Mouse (Mus musculus) mouse embryonic stem cell (cell line): ENCODE results near the gene Gpr152.

Experiments used
- in situ Hi-C, 2 experiments: fragments of 300-500 bp; cut with MboI; formaldehyde crosslinking; loops; 1 replicate in 1 of 2; 3 replicates in 1 of 2; pipeline ENCODE4 v1.14.3; 2019 to 2020; ENCODE audit warnings: low sequenced_read_pairs in 2 of 2, low pct_unique_long_range_greater_than_20kb in 1 of 2, mixed read lengths in 1 of 2; ENCODE audit not compliant: unreplicated experiment in 1 of 2

Gene Gpr152

DNA sequence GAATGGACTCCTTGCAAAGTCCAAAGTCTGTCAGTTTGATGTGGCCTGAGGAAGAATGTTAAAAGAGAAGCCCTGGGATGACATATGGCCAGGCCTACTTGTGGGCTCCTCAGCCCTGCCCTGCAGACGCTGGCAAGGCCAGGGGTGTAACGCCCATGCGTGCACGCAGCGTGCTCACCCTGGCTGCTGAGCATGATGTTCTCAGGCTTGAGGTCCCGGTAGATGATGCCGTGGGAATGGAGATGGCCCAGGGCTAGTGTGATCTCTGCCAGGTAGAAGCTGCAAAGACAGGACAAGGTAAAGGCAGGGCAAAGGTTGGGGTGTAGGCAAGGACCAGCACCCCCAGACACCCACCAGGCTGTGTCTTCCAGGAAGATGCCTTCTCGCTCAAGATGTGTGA lies 19.5 kb downstream of the Gpr152 start:
- in situ Hi-C loops = no loop called here

DNA sequence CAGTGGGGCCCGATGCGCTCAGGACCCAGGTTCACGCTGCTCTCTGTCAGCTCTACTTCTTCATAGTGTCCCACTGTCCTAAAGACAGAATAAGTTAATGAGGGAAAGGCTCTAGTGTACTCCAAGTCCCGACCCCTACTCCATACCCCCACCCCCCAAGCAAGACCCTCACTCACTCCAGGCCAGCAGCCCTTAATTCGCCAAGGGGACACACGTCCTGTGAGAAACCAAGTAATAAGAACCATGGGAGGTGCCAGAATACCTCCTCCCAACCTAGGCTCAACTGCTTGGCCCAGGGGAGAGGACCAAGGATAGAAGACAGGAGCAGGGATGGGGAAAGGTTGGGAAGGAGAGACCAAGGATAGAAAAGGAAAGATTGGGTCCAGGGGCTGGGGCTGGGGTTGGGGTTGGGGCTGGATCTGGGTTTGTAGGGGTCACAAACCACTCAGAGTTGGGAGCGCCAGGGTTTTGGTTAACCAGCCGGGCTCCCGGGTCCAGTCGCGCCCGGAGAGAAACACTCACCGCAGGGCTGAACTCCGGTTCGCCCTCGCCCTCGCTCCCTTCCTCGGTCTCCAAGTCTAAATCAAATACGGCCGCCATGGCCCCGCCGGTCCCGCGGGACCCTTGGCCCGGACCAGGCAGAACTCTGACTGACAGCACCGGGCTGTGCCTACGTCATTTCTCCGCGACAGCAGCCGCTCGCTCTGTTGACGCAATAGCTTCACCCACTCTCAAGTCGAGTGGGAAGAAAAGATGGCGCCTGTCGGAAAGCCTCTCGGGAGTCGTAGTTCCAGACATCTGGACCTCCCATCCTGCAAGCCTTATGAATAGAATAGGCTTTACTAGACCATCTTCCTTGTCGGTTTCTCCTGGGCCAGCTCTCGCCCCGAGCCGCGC lies 23.3 kb downstream of the Gpr152 start, which contains the start of gene Rps6kb2:
TSS of gene Rps6kb2 (minus strand) at position 709 of the 897 bp plus-strand sequence.
- in situ Hi-C loops = no loop called here

DNA sequence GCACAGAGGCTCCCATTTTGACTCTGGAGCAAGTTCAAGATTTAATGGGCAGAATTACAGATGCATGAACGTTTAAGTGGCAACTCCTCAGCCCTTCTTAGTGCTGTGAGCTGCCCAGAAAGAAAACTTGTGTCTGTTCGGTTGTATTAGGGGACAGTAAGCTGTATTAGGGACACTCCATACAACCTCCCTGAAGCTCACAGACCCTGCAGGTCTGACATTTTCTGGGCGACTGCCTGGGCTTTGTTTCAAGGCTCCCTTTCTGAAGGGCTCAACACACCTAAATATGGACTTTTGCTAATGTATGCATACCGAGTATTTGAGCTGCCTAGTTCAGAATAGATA lies 23.9 kb downstream of the Gpr152 start:
- in situ Hi-C loops = no loop called here

DNA sequence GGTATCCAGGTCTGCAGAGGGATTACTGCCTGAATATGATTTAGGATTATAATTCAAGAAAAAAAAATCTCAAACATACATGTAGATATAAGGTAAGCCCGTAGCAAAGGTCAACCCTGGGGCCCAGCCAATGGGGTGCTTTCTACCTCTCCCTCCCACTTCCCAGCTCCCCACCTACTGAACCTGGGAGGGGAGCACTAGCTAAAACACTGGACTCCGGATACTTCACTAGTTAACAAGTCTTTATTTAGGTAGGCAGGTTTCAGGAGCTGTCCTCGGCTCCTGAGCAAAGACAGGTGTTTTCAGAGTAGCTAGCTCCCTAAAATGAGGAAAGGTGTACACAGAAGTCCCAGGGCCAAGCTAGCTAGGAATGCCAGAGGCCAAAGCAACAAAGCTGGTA lies 24.5 kb downstream of the Gpr152 start:
- in situ Hi-C loops = no loop called here

DNA sequence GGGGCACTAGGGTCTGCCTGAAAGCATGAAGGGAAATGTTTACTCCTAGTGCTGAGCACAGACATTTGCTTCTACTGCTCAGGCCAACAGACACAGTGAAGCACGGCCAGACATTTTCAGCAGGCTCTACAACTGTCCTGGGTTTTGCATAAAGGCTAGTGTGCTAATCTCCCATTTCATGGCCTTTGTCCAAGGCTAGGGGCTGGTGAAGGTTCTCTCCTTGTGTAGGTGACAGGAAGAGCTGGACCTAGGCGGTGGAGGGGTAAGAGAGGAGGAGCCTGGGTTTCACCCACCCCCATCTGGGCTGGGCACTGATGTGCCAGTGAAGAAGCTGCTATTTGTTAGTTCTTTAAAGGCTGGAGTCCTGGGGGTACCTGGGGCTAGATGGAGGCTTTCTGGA lies 25.1 kb downstream of the Gpr152 start:
- in situ Hi-C loops = no loop called here

DNA sequence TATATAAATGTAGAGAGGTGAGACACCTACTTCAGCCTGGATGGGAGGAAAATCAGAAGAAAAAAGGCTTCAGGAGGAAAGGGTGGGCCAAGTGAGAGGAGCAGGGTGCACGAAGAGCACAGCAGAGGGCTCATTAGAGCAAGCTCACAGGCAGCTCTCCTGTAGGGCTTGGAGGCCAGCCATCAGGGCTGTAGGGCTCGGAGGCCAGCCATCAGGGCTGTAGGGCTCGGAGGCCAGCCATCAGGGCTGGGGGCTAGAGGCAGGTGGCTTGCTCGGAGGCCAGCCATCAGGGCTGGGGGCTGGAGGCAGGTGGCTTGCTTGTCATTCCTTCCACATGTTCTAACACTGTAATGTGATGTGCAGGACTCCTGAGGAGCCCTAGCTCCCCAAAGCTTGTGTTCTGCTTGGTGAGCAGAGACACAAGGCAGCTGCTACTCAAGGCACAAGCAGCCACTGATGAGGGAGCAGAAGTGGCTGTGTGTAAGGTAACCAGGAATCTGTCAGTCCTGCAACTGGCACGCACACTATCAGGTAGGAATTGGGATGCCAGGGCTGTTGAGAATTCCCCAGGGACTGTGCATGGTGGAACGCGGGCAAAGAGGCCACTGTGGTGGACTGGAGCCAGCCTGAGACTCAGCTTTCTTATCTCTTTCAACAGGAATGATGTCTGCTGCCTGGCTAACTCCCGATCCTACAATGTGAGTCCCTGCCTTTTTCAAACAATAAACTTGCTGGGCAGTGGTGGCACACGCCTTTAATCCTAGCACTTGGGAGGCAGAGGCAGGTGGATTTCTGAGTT lies 27.3 kb downstream of the Gpr152 start:
- in situ Hi-C loops = no loop called here

DNA sequence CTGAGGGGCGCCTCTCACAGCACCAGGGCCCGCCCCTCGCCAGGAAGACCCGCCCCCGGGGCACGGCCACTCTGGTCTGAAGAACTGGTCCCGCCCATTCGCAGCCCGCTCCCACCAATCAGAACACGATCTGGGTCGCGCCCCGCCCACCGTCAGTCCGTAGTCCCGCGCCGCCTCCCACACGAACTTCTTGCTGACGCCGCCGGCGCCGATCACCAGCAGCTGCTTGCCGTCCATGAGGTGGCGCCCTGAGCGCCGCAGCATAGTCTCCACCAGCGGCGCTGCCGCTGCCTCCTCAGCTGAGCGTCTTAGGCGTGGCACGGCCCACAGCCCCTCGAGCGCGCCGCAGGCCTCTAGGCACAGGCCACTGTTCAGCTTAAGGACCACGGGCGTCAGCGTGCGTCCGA lies 29.8 kb downstream of the Gpr152 start:
- in situ Hi-C loops = no loop called here

DNA sequence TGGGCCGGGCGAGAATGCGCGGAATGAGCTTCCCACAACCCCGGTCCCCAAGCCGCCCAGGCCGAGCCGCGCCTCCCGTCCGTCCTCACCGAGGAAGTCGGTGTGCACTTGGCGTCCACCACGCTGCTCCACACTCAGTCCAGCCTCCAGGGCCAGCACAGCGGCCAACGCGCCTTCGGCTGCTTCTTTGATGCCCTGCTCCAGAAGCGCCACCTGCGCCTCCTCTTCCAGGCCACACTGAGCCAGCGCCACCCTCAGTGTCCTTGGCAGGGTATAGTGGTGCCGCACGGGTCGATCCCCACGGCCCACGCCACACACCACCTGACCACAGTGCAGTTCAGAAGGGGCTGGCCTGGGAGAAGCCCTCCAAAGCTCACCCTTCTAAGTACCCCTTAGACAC lies 30.2 kb downstream of the Gpr152 start:
- in situ Hi-C loops = no loop called here

DNA sequence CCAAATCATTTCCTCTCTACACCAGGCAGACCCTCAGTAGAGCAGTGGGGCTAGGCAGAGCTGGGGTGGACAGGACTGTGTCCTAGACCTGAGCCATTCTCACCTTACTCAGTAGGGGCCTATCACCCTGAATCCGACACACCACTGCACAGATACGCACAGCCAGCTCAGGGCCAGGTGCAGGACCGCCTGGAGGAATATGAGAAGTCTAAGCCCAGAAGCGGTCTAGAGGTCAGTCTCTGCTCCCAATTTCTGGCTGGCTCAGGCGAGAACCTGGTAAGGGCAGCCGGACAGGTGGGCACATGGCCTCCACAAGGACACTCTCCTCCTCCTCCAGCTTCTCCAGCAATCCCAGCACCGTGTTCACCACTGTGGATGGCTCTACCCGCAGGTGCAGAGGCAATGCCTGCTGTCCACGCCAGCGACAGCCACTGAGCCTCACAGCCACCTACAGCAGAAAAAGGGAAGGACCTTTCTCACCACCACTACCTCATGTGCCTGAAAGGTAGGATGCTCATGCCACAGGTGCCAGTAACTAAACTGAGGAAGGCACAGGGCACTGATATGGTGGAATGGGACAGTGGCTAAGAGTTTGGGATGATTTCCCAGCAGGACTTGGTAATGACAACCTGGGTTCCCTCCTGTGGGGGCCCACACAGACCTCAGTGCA lies 31.3 kb downstream of the Gpr152 start:
- in situ Hi-C loops = no loop called here

DNA sequence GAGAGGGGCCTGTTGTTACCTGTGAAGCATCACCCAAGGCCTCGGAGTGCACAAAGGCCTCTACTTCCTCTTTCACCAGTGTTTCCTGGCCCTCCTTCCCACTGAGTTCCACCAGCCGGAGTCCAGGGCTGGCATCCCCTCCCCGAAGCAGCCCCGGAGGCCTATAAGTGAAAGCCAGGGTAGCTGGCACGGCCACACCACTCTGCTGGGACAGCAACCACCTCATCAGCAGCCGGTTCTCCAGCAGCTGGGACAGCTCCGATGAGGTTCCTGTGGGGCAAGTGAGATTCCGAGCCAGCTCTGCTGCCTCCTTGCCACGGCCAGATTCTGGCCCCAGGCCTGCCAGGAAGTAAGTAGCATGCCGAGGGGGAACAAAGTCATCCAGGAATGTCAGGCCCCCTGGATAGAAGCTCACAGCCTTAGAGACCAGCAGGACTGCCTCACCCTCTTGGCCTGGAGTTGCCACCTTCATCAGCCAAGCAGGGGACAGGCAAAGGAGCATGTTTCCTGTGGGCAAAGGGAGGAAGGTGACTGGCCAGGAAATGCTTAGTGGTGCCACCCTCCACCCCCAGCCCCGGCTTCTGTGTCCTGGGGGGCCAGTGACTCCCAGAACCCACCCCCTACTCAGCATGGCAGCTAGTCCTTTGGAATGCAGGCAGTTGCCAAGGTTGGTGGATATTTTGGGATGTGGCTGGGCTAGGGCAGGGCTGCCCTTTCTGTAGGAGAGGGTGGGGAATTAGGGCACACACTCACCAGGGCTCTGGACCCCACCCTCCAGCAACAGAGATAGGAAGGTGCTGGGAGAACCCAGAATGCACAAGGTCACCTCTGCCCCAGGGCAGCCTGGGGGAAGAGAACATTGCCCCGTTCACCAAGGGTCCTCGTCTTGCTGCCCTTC lies 32.1 kb downstream of the Gpr152 start:
- in situ Hi-C loops = no loop called here

DNA sequence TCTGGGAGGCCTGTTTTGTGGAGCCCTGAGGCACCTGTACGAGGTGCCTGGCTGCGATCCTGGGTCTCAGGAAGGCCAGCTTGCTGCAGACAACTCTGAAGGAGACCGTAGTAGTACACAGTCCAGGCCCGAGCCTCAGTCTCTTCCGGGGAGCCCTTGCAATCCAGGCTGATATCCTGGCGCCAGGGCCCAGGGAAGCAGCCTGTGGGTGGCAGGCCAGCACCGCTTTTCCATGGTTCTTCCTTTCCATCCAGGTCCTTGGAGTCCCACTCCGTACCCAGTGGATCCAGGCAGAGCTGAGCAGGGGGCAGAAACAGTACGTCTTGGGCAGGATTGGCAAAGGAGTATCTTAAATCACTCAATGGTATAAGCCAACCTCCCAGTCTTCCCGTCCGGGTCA lies 33.3 kb downstream of the Gpr152 start:
- in situ Hi-C loops = no loop called here

DNA sequence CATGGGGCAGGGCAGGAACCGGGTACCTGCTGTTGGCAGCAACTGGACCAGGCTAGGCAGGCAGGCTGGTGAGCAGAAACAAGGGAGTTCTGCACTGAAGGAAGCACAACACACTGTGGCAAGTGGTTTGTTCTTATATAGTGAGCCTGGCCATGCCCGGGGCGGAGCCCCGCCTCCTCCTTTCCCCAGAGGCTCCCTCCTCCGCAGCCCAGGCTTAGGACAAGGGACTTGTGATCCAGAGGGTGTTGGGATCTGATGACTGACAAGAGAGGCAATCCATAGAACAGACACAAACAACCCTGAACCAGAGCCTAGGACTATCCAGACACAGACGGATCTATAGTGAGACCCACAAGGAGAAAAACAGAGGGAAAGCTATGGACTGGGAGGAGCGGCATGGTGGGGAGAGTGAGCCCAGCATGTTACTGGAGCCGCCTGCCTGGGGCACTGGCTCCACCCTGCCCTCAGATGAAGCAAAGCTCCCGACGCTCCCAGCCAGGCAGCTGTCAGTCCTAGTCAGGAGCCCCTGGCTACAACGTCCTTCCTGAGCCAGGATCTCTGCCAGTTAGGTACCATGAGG lies 35.9 kb downstream of the Gpr152 start, which contains the start of gene Carns1:
TSS of gene Carns1 (minus strand) at position 112 of the 580 bp plus-strand sequence.
- in situ Hi-C loops = no loop called here

DNA sequence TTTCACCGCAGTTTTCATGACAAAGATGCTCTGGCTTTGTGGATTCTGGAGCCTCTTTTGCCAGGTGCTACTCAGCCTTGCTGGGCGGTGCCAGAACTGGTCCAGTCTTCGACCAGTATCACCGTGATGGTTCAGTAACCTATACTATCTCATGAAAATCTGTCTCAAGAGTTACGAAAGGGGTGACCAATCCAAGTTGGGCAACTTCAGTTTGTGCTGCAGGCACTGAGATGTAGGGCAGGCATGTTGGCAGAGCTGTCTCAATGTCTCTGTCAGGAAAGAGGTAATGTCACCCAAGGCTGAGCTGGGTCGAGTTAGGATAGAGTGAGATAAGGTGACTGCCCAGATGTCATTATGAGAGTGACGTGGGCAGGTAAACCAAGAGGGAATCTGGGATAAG lies 40.8 kb downstream of the Gpr152 start:
- in situ Hi-C loops = no loop called here

DNA sequence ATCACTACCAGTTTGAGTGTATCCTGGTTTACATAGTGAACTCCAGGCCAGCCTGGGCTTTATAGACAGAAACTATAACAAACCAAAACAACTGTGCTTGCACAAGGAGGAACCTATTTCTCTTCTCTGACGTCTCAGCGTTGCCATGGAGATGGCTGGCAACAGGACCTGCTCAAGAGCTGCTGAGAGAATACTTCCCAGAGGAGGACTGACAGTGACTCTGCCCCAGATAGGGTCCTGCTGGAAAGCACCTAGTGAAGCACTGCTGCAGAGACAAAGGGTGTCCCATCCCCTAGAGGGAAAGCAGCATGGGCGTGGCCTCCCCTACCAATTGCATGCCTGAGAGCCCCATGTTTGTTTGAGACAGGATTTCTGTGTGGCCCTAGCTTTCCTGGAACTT lies 42.3 kb downstream of the Gpr152 start:
- in situ Hi-C loops = no loop called here

DNA sequence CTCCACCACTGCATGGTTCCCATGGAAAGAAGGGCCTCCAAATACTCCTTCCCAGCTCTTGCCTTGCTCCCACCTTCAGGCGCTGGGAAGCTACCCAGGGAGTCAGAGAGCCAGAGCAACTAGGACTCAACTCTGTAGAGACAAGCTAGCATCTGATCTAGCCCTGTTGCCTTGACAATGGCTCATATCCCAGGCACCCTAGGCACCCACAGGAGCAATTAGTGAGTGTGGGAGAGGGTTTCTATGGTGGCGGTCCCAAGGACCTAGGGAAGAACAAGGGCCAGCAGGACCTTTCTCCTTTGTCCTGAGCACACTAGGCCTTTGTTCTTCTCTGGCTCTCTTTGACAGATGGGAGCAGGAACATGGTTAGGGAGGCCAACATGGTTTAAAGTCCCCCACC lies 44.1 kb downstream of the Gpr152 start:
- in situ Hi-C loops = no loop called here

DNA sequence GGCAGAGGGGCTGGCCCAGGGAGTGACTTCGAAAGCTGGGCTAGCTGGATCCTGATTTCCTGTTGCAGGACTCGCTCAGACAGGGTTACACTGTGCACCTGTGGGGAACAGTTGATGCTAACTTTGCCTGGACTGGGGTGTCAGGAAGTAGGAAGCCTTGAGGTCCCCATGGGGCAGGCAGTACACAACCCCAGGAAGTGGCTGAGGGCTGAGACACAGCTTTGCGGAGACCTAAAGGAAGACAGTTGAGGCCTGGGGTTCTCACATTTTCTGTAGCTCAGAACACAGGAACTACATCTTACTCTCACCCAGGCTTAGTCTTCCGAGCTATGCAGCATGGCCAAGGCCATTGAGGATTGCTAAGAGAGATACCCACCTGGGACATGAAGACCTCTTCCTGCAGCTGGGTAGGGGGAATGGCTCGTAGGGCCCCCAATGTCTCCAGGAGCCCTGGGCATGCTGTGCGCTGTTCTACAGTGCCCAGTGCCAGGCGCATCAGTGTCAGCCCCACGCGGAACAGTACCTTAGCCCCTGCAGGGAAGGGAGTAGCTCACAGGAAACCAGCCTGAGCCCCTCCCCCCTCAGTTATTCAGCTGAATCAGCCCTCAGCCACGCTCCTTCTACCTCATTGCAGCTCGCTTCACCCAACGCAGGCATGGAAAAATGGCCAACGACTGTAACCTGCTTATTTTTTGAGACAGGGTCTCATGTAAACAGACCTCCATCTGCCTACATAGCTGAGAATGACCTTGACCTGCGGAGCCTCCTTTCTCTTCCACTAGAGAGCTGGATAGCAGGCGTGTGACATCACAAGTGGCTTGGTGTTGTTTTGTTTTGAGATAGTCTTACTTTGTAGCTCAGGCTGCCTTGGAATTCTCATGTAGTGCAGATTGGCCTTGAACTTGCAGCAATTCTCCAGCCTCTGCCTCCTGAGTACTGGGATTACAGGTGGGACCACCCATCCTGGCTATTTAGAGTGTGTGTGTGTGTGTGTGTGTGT lies 45.7 kb downstream of the Gpr152 start:
- in situ Hi-C loops = no loop called here

DNA sequence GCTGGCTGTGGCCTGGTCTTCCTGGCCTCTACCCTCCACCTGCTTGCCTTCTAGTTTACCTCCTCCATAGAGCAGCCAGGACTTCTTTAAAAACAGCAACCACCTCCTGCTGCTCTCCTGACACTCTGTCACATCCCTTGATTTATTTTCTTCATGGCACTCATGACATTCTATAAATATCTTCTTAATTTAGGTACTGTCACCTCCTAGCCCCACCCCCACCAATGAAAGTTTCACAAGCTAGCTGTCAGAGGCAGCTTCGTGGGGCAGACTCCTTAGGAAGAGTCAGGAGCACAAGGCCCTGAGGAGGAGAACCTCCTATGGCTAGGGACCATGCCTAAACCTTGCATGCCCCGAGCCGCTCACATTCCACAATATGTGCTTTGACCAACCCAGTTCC lies 47.7 kb downstream of the Gpr152 start:
- in situ Hi-C loops = no loop called here
